Mouse (Mus musculus) E14TG2a.4 (cell line): Measurements from ENCODE around the gene Gcfc2.

ENCODE experiments used
- CTCF ChIP-seq: conservative IDR thresholded peaks from 2 replicates; pipeline ENCODE4 v1.5.1; 2014; ENCODE audit warnings: low read length
- NANOG ChIP-seq: IDR thresholded peaks from 2 replicates; pipeline ENCODE4 v1.6.1; 2014; ENCODE audit warnings: borderline replicate concordance, low read length, mixed read lengths
- POU5F1 ChIP-seq: IDR thresholded peaks from 2 replicates; pipeline ENCODE4 v1.6.1; 2014; ENCODE audit warnings: low read length, borderline replicate concordance

DNA sequence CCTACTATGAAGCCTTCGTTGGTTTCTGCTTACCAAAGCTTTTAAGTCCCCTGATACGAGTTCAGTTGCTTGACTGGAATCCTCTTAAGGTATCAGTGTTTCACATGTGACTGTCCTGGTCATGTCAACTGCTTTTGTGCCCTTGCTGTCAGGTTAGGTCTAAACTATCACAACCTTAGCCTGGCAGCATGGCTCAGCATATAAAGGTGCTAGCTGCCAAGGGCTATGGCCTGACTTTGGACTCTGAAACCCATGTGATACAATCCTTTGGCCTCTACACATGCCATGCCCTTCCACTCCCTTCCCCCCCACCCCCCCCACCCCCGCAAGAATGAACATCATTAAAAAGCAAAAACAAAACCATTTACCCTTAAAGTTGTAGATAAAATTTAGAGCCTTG is 21.0 kb downstream of the Gcfc2 start:
- TF ChIP-seq CTCF, result no peak
- TF ChIP-seq NANOG, result no peak
- TF ChIP-seq POU5F1, result no peak
